Mouse (Mus musculus): ENCODE data around the gene Slc9a7. TPM values are rescaled to one million over a fixed set of nuclear protein-coding genes. Genes with fewer than 3 reads are reported as not detected.

Slc9a7 gene
- polyA plus RNA-seq, 1 experiment from 2014 or later = 5.0 TPM

DNA sequence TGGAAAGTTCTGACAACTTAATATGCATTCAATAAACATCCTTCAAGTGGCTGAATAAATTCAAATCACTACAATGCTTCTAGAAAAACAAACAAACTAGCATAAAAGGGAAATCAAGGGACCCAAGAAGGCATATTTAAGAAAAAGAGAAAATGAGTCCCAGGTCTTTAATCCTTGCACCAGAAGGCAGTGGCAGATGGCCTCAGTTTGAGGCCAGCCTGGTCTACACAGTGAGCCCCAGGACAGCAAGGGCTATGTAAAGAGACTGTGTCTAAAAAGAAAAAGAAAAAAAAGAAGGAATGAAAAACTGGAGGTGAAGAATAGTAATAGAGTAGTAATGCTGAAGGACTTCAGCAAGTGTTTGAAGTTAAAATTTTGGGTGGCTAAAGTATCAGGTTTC, 162.7 kb downstream of the Slc9a7 start:
- H3K4me2 ChIP-seq (replicated peaks) = no peak overlapping the region
- no peak overlapping the region for H3K27ac ChIP-seq
- ATAC-seq = no peak
- H3K4me1 ChIP-seq (replicated peaks) = no peaks in the 10 kb centered on the region
- no peak overlapping the region for H3K9ac ChIP-seq (replicated peaks)
- no peaks in the 10 kb centered on the region for H3K36me3 ChIP-seq
- H3K9me3 ChIP-seq = no peaks in the 10 kb centered on the region
- H3K4me3 ChIP-seq (replicated peaks) = no peak overlapping the region
- H3K27me3 ChIP-seq = no peaks in the 10 kb centered on the region

DNA sequence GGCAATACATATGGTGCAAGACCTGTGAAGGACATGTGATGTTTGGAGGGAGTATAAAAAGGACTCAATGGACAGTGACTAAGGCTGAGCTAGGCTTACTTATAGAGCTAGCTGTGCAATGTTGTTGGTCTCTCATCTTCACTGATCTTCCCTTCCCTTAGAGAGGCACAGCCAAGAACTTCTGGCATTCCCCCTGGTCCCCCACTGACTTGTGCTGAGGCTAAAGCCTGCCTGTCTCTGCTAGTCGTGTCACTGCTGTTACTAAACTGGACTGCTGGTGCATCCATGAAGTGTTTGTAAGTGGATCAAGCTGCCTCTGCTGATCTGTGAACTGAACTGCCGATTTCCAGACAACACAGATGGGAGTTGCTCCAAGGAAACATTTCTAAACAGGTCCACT, 166.1 kb downstream of the Slc9a7 start:
- WGBS = 77% methylated on average over 2 of the region's 2 CpGs
- Histone ChIP-seq H3K9me3 (no peaks in the 10 kb centered on the region), H3K27me3 (no peaks in the 10 kb centered on the region), H3K27ac (no peak overlapping the region), H3K36me3 (no peaks in the 10 kb centered on the region), H3K4me1 (replicated peaks) (no peaks in the 10 kb centered on the region), H3K4me2 (replicated peaks) (no peak overlapping the region), H3K9ac (replicated peaks) (no peak overlapping the region), H3K4me3 (replicated peaks) (no peak overlapping the region)
- no peak for ATAC-seq

- no peak overlapping the region for H3K4me3 ChIP-seq (replicated peaks)
These were observed 173.9 kb downstream of the Slc9a7 start for GRCm38 (mm10) chrX:20117717-20118116.

DNA sequence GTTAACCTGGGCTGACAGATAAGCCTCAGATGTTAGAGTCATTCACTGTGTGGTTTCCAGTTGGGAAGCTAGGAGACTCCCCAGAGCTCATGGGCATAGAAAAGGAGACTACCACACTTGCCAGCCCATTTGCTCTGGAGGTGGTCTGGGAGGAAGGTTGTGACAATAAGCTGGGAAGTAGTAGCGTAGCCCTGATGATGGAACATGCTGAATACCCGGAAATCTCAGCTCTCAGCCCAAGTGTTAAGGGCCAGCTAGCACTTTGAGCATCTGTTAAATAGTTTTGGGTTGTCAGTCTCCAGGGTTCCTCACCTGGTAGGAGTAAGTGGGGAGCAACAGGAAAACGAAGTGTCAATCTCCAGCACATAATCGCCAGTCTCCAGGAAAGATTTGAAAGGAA, 221.4 kb downstream of the Slc9a7 start:
- Histone ChIP-seq H3K9ac (replicated peaks) (no peak overlapping the region), H3K9me3 (no peaks in the 10 kb centered on the region), H3K4me1 (replicated peaks) (no peaks in the 10 kb centered on the region), H3K4me3 (replicated peaks) (no peak overlapping the region), H3K27ac (no peak overlapping the region), H3K36me3 (no peaks in the 10 kb centered on the region), H3K27me3 (no peaks in the 10 kb centered on the region), H3K4me2 (replicated peaks) (no peak overlapping the region)
- ATAC-seq = no peak
- 67% methylated on average over 4 of the region's 4 CpGs for WGBS

More at GRCm38 (mm10) chrX:20117717-20118116, 173.9 kb downstream of the Slc9a7 start:
- H3K9ac ChIP-seq (replicated peaks) = no peak overlapping the region
- no peak for ATAC-seq
- no peaks in the 10 kb centered on the region for H3K4me1 ChIP-seq (replicated peaks)
- H3K27me3 ChIP-seq = no peaks in the 10 kb centered on the region
- no peak overlapping the region for H3K4me2 ChIP-seq (replicated peaks)
- WGBS = 72% methylated on average over 2 of the region's 2 CpGs
- H3K9me3 ChIP-seq = no peaks in the 10 kb centered on the region
- H3K27ac ChIP-seq = no peak overlapping the region
- H3K36me3 ChIP-seq = no peaks in the 10 kb centered on the region

- no peak overlapping the region for H3K9ac ChIP-seq (replicated peaks)
- H3K27ac ChIP-seq = no peak overlapping the region
- H3K4me3 ChIP-seq (replicated peaks) = no peak overlapping the region
- H3K36me3 ChIP-seq = no peaks in the 10 kb centered on the region
- H3K4me1 ChIP-seq (replicated peaks) = no peaks in the 10 kb centered on the region
- no peaks in the 10 kb centered on the region for H3K9me3 ChIP-seq
- no peak overlapping the region for H3K4me2 ChIP-seq (replicated peaks)
- H3K27me3 ChIP-seq = peaks cover 2% of the 10 kb centered on the region
- ATAC-seq = no peak
These were observed 225.0 kb downstream of the Slc9a7 start for GRCm38 (mm10) chrX:20066636-20067035.

DNA sequence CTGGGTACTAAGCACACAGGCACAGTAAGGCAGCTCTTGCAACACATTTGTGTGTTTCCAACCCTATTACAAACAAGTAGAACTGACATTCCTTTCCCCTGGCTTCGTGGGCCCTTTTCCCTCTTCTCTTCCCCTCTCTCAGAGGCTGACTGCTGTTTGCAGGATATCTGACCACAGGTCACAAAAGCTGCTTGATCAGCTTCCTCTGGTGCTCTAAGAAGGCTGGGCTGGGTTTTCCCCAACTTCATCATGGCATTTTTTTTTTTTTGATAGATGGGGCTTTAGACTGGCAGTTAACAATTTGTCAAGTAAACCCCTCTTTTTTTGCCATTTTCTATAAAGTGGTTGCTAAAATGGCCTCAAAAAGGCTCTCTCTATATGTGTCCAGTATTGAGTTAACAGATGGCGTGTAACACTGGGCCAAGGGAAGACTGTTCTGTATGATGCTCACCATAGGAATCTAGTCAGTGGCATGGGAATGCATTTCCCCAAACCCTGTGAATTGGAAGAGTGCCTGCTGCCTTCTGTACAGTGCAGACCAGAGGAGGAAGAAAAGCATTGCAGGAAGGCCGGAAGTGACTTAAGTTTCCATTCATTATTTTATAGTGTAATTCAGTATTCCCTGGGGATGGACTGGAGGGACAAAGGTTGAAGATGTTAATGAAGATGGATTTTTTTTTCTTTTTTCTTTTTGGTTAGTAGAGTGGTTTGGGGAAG, 229.7 kb downstream of the Slc9a7 start:
- peaks cover 15% of the 10 kb centered on the region for H3K27me3 ChIP-seq
- no peak overlapping the region for H3K9ac ChIP-seq (replicated peaks)
- 53% methylated on average over 3 of the region's 3 CpGs for WGBS
- no peaks in the 10 kb centered on the region for H3K4me1 ChIP-seq (replicated peaks)
- H3K36me3 ChIP-seq = no peaks in the 10 kb centered on the region
- no peak overlapping the region for H3K4me3 ChIP-seq (replicated peaks)
- no peaks in the 10 kb centered on the region for H3K9me3 ChIP-seq
- no peak overlapping the region for H3K4me2 ChIP-seq (replicated peaks)
- no peak for ATAC-seq
- no peak overlapping the region for H3K27ac ChIP-seq

DNA sequence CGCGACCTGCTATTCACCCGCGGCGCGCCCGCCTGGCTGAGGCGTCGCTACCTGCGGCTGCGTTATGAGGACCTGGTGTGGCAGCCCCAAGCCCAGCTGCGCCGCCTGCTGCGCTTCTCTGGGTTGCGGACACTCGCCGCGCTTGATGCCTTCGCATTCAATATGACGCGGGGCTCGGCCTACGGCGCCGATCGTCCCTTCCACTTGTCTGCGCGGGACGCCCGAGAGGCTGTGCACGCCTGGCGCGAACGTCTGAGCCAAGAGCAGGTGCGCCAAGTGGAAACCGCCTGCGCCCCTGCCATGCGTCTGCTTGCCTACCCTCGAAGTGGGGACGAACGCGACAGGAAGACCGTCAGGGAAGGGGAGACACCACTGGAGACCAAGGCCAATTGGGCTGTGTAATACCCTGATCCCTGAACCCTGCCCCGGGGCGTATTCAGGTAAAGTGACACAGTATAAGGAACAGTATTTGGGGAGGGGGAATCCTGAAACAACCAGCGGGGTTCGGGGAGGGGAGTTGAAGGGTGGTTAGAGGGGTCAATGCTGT, 230.8 kb downstream of the Slc9a7 start:
- peak overlapping the region; percentile 70 for H3K4me2 ChIP-seq (replicated peaks)
- 0 out of 2 replicates have a peak overlapping the region, but pooled peaks have one; percentile 36 for H3K9ac ChIP-seq (replicated peaks)
- peaks cover 15% of the 10 kb centered on the region for H3K27me3 ChIP-seq
- no peaks in the 10 kb centered on the region for H3K9me3 ChIP-seq
- WGBS = 28% methylated on average over 47 of the region's 47 CpGs
- H3K36me3 ChIP-seq = no peaks in the 10 kb centered on the region
- H3K27ac ChIP-seq = no peak overlapping the region
- no peaks in the 10 kb centered on the region for H3K4me1 ChIP-seq (replicated peaks)
- peak; percentile 61 for ATAC-seq
- peak overlapping the region; percentile 47 for H3K4me3 ChIP-seq (replicated peaks)

DNA sequence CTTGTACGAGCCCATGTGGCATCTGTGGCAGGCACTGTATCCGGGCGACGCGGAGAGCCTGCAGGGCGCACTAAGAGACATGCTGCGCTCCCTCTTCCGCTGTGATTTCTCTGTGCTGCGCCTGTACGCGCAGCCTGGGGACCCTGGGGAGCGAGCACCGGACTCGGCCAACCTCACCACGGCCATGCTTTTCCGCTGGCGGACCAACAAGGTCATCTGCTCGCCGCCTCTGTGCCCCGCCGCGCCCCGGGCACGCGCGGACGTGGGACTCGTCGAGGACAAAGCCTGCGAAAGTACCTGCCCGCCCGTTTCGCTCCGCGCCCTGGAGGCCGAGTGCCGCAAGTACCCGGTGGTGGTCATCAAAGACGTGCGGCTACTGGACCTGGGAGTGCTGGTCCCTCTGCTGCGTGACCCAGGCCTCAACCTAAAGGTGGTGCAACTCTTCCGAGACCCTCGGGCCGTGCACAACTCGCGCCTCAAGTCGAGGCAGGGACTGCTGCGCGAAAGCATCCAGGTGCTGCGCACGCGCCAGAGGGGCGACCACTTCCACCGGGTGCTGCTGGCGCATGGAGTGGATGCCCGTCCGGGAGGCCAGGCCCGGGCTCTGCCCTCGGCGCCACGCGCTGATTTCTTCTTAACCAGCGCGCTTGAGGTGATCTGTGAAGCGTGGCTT, 231.4 kb downstream of the Slc9a7 start:
- Histone ChIP-seq H3K9me3 (no peaks in the 10 kb centered on the region), H3K4me1 (replicated peaks) (no peaks in the 10 kb centered on the region), H3K4me2 (replicated peaks) (peak overlapping the region; percentile 70), H3K9ac (replicated peaks) (0 out of 2 replicates have a peak overlapping the region, but pooled peaks have one; percentile 36), H3K4me3 (replicated peaks) (peak overlapping the region; percentile 47), H3K36me3 (no peaks in the 10 kb centered on the region), H3K27ac (no peak overlapping the region), H3K27me3 (peaks cover 15% of the 10 kb centered on the region)
- peak; percentile 75 for ATAC-seq
- 27% methylated on average over 55 of the region's 65 CpGs for WGBS

GRCm38 (mm10) chrX:20059381-20059971, 232.1 kb downstream of the Slc9a7 start, which contains the start of gene Chst7:
Gene Chst7 (plus strand): TSS chrX:20059560.
- Histone ChIP-seq H3K36me3 (no peaks in the 10 kb centered on the region), H3K27me3 (peaks cover 15% of the 10 kb centered on the region), H3K4me2 (replicated peaks) (peak within 1 kb of the TSS; percentile 70), H3K9me3 (no peaks in the 10 kb centered on the region), H3K4me1 (replicated peaks) (no peaks in the 10 kb centered on the region), H3K9ac (replicated peaks) (0 out of 2 replicates have a peak within 1 kb of the TSS, but pooled peaks have one; percentile 36), H3K27ac (no peak within 1 kb of the TSS), H3K4me3 (replicated peaks) (peak within 1 kb of the TSS; percentile 47)
- peak; percentile 89 for ATAC-seq
- WGBS = 27% methylated on average over 27 of the region's 40 CpGs

Other genes starting within 250 kb of the Slc9a7 start
- 2.5 and 3.0 TPM in 2 replicates for gene Chst7, start 232.2 kb downstream of the Slc9a7 start, polyA plus RNA-seq (2015; fragmentation: Nextera tagmentation; extraction: Ambion mirVana)
- 17.7 and 18.1 TPM in 2 replicates for gene Rp2, start 72.7 kb upstream of the Slc9a7 start, polyA plus RNA-seq (2015; fragmentation: Nextera tagmentation; extraction: Ambion mirVana)
- 6.5 and 6.7 TPM in 2 replicates for gene Jade3, start 133.9 kb upstream of the Slc9a7 start, polyA plus RNA-seq (2015; fragmentation: Nextera tagmentation; extraction: Ambion mirVana)